Mouse (Mus musculus): Measurements from ENCODE around the gene Serpinb6b. TPM values are rescaled to one million over a fixed set of nuclear protein-coding genes. Genes with fewer than 3 reads are reported as not detected.
A peak's percentile ranks its signal among the peaks of the same experiment; 100 is the strongest.

The Serpinb6b gene
- polyA plus RNA-seq, 1 experiment: 1.4 TPM

DNA sequence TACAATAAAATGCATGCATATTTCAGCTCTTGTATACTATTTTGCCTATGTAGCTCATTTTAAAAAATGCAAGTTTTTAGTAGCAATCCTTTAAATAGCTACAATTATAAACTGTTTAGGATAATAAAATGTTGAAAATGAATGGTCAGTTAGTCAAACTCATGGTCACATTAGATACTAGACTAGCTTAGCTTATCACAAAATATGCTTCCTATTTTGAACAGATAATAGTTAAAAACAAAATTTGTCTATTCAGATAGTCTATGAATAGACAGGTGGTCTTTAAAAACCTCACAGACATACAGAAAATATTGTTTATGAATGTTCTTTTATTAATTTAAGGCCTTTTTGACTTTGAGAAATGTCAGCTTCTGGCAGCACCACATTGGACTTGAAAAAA is 21.2 kb downstream of the Serpinb6b start:
- TF ChIP-seq CTCF (IDR thresholded peaks at IDR 0.05; ENCODE audit: borderline replicate concordance, extremely low read depth, insufficient read depth, insufficient read length) (no peak), POLR2A (IDR thresholded peaks at IDR 0.05; ENCODE audit: borderline replicate concordance, extremely low read depth, insufficient read depth, insufficient read length, poor library complexity, severe bottlenecking) (no peak)
- DNase-seq (ENCODE audit: low read depth): no peak

DNA sequence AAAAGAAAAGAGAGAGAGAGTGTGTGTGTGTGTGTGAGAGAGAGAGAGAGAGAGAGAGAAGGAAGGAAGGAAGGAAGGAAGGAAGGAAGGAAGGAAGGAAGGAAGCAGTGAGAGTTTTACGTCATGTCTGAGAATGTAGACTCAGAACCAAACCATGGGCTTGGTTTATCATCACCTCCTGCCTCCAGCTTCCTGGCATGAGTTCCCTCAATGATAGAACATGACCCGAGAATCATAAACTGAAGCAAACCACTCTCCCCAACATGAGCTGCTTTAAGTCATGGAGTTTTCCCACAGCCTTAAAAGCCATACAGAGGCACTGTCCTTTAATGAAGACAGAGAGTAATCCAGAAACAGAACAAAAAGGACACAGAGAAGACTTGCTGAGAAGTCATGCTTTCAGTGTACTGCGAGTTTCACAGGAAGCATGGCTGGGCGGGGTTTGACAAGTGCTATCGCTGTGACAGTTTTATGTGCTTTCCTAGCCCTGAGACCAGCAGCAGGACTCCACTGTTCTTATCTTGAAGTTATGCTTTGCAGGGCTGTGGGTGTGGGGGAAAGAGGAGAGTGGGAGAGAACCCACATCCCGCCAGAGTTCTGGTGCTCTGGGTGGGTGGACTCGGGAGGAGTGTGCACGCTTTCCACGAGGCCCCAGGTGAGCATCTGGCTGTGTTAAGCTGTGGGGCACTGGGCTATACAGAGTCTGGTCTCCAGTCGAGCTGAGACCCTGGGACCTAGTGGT is 28.3 kb downstream of the Serpinb6b start:
- no peak for DNase-seq (ENCODE audit: low read depth)
- TF ChIP-seq CTCF (IDR thresholded peaks at IDR 0.05; ENCODE audit: borderline replicate concordance, extremely low read depth, insufficient read depth, insufficient read length) (no peak), POLR2A (IDR thresholded peaks at IDR 0.05; ENCODE audit: borderline replicate concordance, extremely low read depth, insufficient read depth, insufficient read length, poor library complexity, severe bottlenecking) (no peak)

DNA sequence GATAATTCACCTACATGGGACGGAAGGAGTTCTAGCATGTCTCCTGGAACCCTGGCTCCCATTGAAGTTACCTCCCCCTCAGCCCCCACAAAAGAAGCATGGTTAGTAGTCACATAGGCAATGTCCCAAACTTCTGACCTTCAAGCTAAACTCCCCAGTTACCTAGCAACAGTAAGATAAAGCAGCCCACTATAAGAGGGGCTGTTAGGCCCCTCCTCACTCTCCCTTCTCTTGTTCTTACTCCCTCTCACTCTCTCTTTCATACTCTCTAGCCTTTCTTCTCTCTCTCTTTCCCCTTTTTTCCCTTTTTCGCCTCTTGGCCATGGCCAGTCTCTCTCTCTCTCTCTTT is 28.9 kb downstream of the Serpinb6b start:
- no peak for TF ChIP-seq POLR2A (IDR thresholded peaks at IDR 0.05; ENCODE audit: borderline replicate concordance, extremely low read depth, insufficient read depth, insufficient read length, poor library complexity, severe bottlenecking)
- TF ChIP-seq CTCF (IDR thresholded peaks at IDR 0.05; ENCODE audit: borderline replicate concordance, extremely low read depth, insufficient read depth, insufficient read length): no peak
- DNase-seq (ENCODE audit: low read depth): no peak

DNA sequence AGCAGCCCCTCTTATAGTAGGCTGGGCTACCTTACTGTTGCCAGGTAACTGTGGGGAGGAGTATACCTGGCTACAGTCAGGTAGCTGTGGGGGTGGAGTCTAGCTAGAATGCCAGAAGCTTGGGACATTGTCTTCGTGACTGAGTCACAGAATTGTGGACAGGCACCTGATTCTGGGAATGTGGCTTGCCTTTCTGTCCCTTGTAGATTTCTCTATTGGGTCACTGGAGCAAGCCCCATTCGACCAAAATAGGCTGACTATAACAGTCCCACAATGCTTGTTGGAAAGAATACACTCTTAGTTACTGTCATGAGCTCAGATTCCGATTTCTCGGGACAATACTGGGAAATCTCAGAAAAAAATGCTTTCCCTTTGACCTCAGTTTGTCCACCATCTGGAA is 30.0 kb downstream of the Serpinb6b start:
- DNase-seq (ENCODE audit: low read depth): no peak
- TF ChIP-seq CTCF (IDR thresholded peaks at IDR 0.05; ENCODE audit: borderline replicate concordance, extremely low read depth, insufficient read depth, insufficient read length): no peak
- no peak for TF ChIP-seq POLR2A (IDR thresholded peaks at IDR 0.05; ENCODE audit: borderline replicate concordance, extremely low read depth, insufficient read depth, insufficient read length, poor library complexity, severe bottlenecking)

DNA sequence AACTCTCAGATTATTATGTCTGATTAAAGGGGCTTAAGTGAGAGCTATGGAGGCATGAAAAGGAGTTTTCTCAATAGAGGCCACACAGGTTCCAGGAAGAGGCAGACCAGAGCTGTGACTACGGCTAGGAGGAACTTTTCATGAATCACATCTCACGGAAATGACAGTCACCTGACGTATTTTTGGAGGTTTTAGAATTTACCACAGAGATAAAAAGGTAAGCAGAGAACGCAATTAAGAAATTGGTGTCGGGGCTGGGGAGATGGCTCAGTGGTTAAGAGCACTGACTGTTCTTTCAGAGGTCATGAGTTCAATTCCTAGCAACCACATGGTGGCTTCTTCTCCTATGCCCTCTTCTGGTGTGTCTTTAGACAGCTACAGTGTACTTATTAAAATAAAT is 36.3 kb downstream of the Serpinb6b start:
- no peak for DNase-seq (ENCODE audit: low read depth)
- TF ChIP-seq POLR2A (IDR thresholded peaks at IDR 0.05; ENCODE audit: borderline replicate concordance, extremely low read depth, insufficient read depth, insufficient read length, poor library complexity, severe bottlenecking) (no peak), CTCF (IDR thresholded peaks at IDR 0.05; ENCODE audit: borderline replicate concordance, extremely low read depth, insufficient read depth, insufficient read length) (no peak)

DNA sequence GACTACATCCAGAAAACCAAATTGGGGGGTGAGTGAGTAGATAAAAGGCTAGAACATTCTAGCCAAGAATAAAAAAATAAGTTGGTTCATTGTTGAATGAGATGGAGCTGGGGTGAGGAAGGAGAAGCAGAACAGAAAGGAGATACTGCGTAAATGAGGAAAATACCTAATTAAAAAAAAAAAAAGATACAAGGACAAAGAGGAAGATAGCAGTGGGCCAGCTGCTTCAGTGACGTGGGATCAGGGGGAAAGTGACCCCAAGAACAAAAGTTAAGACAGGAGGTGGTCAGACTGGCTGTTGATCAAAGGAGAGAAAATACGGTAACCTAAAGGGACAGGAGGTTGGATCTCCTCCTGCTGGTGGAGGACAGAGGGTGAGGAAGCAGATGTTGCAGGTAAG is 37.9 kb downstream of the Serpinb6b start, which contains the start of gene Serpinb9:
Gene Serpinb9, plus strand, starts transcription at position 301 of the 400 bp plus-strand sequence.
- TF ChIP-seq CTCF (IDR thresholded peaks at IDR 0.05; ENCODE audit: borderline replicate concordance, extremely low read depth, insufficient read depth, insufficient read length) (no peak), POLR2A (IDR thresholded peaks at IDR 0.05; ENCODE audit: borderline replicate concordance, extremely low read depth, insufficient read depth, insufficient read length, poor library complexity, severe bottlenecking) (no peak)
- DNase-seq (ENCODE audit: low read depth): no peak

DNA sequence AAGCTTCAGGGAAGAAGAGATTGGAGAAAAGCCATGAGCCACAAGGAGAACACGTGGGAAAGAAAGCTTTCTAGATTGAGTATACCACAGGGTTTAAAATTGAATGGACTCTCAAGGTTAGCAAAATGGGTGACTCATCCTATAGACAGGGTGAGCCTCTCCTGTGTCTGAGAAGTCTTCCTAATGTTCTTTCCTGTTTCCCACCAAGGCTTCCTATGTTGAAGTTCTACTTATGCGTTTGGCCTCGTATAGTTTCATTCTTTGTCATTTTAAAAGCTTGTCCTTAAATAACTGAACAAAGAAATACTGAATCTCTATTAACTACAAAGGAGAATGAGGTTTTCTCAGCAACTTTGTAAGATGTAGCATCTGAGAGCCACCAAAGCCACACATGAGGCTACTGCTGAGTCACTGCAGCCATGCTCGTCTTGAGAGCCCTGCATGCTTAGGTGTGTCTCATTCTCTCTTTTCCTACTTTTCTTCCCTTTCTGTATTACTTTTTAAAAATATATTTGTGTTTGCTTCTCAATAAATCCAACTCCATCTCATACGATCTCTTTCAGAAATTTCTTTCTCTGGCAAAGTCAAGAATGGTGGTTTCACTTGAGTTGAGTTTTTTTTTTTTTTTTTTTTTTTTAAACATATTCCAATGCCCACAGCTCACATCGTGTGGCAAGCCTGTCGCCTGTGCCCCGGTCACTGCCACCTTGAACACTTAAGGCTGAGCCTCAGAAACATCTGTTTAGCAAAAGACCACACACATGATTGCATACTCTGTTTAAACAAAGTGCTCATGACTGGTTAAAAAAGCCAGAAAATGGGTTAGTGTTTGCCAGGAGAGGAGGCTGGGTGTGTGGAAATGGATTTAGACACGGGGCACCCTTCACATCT is 38.8 kb downstream of the Serpinb6b start:
- no peak for TF ChIP-seq CTCF (IDR thresholded peaks at IDR 0.05; ENCODE audit: borderline replicate concordance, extremely low read depth, insufficient read depth, insufficient read length)
- TF ChIP-seq POLR2A (IDR thresholded peaks at IDR 0.05; ENCODE audit: borderline replicate concordance, extremely low read depth, insufficient read depth, insufficient read length, poor library complexity, severe bottlenecking): no peak
- no peak for DNase-seq (ENCODE audit: low read depth)

DNA sequence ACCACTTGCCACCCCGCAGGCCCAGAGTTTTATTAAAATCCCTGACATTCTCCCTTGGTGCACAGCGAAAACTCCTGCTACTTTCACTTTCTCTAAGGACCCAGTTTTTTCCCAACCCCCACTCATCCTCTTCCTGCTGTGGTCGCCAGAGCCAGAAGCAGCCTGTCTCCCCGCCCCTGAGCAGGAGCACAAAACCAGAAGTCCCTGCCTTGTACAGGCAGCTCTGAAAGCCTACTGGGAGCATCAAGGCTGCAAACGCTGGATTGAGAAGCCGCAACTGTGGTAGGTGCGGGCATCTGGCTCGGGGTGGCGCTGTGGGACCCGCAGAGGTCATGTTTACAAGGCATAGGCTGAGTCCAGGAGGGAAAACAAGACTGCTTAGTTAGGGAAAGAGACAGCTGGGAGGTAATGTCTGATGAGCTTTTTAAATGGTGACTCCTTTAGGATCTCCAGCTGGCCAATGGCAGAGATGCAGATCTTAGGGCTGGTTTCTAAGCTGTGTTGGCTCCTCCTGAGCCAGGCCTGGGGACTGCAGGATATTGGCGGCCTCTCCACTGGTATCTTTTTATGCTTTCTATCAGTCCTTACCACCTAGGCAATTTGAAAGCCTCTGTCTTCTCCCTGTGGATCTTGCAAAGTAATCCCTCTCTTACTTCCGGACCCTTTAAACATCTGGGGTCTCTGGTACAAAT is 39.6 kb downstream of the Serpinb6b start:
- TF ChIP-seq CTCF (IDR thresholded peaks at IDR 0.05; ENCODE audit: borderline replicate concordance, extremely low read depth, insufficient read depth, insufficient read length) (peak; percentile 54), POLR2A (IDR thresholded peaks at IDR 0.05; ENCODE audit: borderline replicate concordance, extremely low read depth, insufficient read depth, insufficient read length, poor library complexity, severe bottlenecking) (no peak)
- DNase-seq (ENCODE audit: low read depth): peak; percentile 70

DNA sequence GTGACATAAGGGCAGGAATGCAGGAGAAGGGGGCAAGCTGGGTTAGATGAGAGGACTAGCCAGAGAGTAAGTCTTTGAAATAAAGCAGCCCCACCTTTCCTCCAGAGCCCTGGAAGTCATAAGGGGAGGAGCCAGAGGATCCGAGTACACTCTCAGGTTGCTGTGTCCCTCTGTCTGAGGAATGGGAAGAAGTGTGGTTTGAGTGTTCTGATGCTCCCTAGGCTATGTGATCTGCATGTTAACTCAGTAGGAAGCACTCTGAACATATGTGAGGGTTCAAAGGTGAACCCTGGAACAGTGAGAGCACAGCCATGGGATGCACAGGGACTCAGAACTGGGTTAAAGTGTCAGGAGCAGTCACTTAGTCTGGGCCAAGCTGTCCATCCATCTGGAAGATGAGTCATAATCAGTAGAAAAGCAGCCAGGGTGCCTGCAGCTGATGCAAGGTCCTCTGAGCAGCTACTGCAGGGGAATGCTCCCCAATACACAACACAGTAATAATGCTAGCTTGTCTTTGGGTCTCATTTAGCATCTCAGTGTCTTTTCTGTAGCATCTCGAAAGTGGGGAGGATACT is 40.6 kb downstream of the Serpinb6b start:
- TF ChIP-seq CTCF (IDR thresholded peaks at IDR 0.05; ENCODE audit: borderline replicate concordance, extremely low read depth, insufficient read depth, insufficient read length) (no peak), POLR2A (IDR thresholded peaks at IDR 0.05; ENCODE audit: borderline replicate concordance, extremely low read depth, insufficient read depth, insufficient read length, poor library complexity, severe bottlenecking) (no peak)
- no peak for DNase-seq (ENCODE audit: low read depth)

DNA sequence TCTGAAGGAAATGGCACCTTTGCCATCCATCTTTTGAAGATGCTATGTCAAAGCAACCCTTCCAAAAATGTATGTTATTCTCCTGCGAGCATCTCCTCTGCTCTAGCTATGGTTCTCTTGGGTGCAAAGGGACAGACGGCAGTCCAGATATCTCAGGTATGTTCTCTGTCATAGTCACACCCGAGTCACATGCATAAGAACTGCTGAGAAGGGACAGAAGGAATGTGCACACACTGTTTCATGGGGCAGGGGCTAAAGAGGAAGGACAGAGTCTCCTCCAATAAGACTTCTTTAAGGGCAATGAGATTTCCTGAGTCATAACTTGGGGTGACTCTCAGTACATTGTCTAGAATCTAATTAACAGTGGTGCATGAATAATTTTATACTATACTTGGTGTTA is 41.5 kb downstream of the Serpinb6b start:
- no peak for DNase-seq (ENCODE audit: low read depth)
- TF ChIP-seq CTCF (IDR thresholded peaks at IDR 0.05; ENCODE audit: borderline replicate concordance, extremely low read depth, insufficient read depth, insufficient read length) (no peak), POLR2A (IDR thresholded peaks at IDR 0.05; ENCODE audit: borderline replicate concordance, extremely low read depth, insufficient read depth, insufficient read length, poor library complexity, severe bottlenecking) (no peak)

DNA sequence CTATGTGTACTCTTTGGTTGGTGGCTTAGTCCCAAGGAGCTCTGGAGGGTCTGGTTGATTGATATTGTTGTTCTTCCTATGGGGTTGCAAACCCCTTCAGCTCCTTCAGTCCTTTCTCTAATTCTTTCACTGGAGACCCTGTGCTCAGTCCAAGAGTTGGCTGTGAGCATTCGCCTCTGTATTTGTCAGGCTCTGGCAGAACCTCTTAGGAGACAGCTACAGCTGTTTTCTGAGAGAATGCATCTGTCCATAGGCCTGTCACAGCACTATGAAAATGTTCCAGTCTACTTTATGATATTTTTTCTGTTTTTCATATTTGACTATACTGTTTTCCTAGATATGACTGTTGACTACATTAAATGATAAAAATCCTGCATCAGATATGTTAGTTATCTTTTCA is 47.4 kb downstream of the Serpinb6b start:
- no peak for TF ChIP-seq CTCF (IDR thresholded peaks at IDR 0.05; ENCODE audit: borderline replicate concordance, extremely low read depth, insufficient read depth, insufficient read length)
- TF ChIP-seq POLR2A (IDR thresholded peaks at IDR 0.05; ENCODE audit: borderline replicate concordance, extremely low read depth, insufficient read depth, insufficient read length, poor library complexity, severe bottlenecking): no peak
- no peak for DNase-seq (ENCODE audit: low read depth)

Data from brain, embryonic 14.5 days (tissue).